Mouse (Mus musculus): ENCODE measurements around the gene Dot1l. TPM values are rescaled to one million over a fixed set of nuclear protein-coding genes. Genes with fewer than 3 reads are reported as not detected.

Dot1l gene
- polyA plus RNA-seq, 1 experiment: 55.1 TPM

DNA sequence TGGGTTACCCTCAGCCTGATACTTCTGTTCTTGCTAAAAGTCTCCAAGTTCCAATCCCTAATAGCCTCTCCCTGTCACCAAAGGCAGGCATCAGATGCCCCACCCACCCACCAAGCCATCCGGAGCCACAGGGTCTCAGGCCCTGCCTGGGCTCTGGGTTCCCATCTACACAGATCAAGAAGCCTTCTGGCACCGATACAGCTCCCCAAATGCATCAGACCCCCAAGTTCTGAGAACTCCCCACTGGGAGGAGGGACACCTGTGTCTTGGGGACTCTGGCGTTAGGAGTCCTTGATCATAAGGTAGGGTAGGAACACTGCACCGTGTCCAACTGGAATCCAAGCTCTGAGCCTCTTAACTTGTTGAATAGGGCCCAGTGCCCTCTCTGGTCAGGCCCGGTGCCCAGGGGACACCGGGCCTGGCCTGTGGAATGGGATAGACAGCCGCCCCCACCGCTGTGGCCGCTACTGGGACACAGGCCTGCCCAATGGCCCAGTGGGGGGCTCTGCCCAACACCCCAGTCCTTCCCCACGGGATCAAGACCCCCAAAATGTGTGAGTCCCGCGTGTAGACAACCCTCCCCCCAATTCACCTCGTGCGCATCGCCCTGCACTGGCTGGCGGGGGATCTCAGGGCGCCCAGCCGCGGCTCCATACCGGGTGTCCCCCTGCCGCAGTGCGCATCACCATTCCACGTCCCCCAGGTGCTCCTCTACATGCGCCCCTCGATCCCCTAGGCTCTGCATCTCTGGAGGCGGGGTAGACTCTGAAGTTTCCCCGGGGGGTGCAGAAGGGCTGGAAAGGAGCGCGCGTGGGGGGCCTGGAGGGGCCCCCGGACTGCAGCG lies 88.3 kb downstream of the Dot1l start:
- no peak overlapping the region for H3K4me3 ChIP-seq (replicated peaks; ENCODE audit: control insufficient read depth, low read depth, low read length)
- H3K4me1 ChIP-seq (ENCODE audit: control insufficient read depth, insufficient read depth, low read length): no peaks in the 10 kb centered on the region
- no peak overlapping the region for H3K27ac ChIP-seq (ENCODE audit: control insufficient read depth, insufficient read depth, low read depth, low read length, poor library complexity)
- WGBS: 13% methylated on average over 32 of the region's 32 CpGs
- TF ChIP-seq CTCF (IDR thresholded peaks at IDR 0.05; ENCODE audit: control insufficient read depth, insufficient read depth, low read length): no peak
- no peak for TF ChIP-seq POLR2A (IDR thresholded peaks at IDR 0.05; ENCODE audit: borderline replicate concordance, control insufficient read depth, low read depth, low read length)

DNA sequence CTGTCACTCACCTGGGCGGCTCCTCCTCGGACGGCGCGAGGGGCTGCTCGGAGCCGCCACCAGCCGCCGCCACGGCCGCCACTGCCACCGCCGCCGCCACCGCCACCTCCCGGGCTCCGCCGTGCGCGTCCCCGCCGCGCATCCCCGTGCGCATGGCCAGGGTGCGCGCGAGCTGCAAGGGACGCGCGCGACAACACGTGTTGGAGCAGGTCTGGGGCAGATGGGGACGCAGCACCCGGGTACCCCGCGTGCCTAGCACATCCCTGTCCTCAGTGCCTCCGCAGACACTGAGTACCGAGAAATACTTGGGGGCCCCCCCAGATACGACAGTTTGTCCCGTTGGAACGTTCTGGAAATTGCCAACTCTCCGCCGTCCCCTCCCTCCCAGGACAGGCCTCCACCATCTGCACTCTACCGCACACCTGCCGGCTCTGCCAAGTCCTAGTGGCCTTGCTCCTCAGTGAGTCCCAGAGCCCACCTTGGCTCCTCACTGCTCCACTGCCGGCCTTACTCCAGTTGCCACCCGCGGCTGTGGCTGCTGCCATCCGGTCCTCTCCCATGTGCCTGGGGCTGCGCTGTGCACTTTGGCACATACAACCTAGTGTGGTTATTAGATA lies 89.0 kb downstream of the Dot1l start, which contains the start of gene Lingo3:
Gene Lingo3, minus strand, starts transcription at position 109 of the 617 bp plus-strand sequence.
- Histone ChIP-seq H3K27ac (ENCODE audit: control insufficient read depth, insufficient read depth, low read depth, low read length, poor library complexity) (no peak within 1 kb of the TSS; the same call in 1 of the 2 replicates), H3K4me3 (replicated peaks; ENCODE audit: control insufficient read depth, low read depth, low read length) (no peak within 1 kb of the TSS), H3K4me1 (ENCODE audit: control insufficient read depth, insufficient read depth, low read length) (no peaks in the 10 kb centered on the region)
- 5% methylated on average over 51 of the region's 51 CpGs for WGBS
- TF ChIP-seq POLR2A (IDR thresholded peaks at IDR 0.05; ENCODE audit: borderline replicate concordance, control insufficient read depth, low read depth, low read length) (no peak), CTCF (IDR thresholded peaks at IDR 0.05; ENCODE audit: control insufficient read depth, insufficient read depth, low read length) (no peak)

Other genes starting within 250 kb of the Dot1l start
- not detected in 2 replicates for gene Atp8b3, start 216.1 kb upstream of the Dot1l start, polyA plus RNA-seq (2011; ENCODE audit: insufficient read depth, insufficient read length, low replicate concordance, missing spikeins)
- gene Rexo1, start 193.6 kb upstream of the Dot1l start, polyA plus RNA-seq (2011; ENCODE audit: insufficient read depth, insufficient read length, low replicate concordance, missing spikeins): 46.3 and 55.3 TPM in 2 replicates
- gene Klf16, start 177.9 kb upstream of the Dot1l start, polyA plus RNA-seq (2011; ENCODE audit: insufficient read depth, insufficient read length, low replicate concordance, missing spikeins): 13.4 and 18.6 TPM in 2 replicates
- 44.4 and 53.1 TPM in 2 replicates for gene Abhd17a, start 164.9 kb upstream of the Dot1l start, polyA plus RNA-seq (2011; ENCODE audit: insufficient read depth, insufficient read length, low replicate concordance, missing spikeins)
- 12.9 and 17.2 TPM in 2 replicates for gene Scamp4, start 152.3 kb upstream of the Dot1l start, polyA plus RNA-seq (2011; ENCODE audit: insufficient read depth, insufficient read length, low replicate concordance, missing spikeins)
- gene Adat3, start 152.3 kb upstream of the Dot1l start, polyA plus RNA-seq (2011; ENCODE audit: insufficient read depth, insufficient read length, low replicate concordance, missing spikeins): 2.2 and 3.2 TPM in 2 replicates
- gene Gm49322, start 149.2 kb upstream of the Dot1l start, polyA plus RNA-seq (2011; ENCODE audit: insufficient read depth, insufficient read length, low replicate concordance, missing spikeins): 2.0 and 2.4 TPM in 2 replicates
- gene Csnk1g2, start 132.4 kb upstream of the Dot1l start, polyA plus RNA-seq (2011; ENCODE audit: insufficient read depth, insufficient read length, low replicate concordance, missing spikeins): 49.9 and 75.2 TPM in 2 replicates
- 7.0 and 22.1 TPM in 2 replicates for gene Btbd2, start 98.1 kb upstream of the Dot1l start, polyA plus RNA-seq (2011; ENCODE audit: insufficient read depth, insufficient read length, low replicate concordance, missing spikeins)
- 70.5 and 89.6 TPM in 2 replicates for gene Mknk2, start 77.1 kb upstream of the Dot1l start, polyA plus RNA-seq (2011; ENCODE audit: insufficient read depth, insufficient read length, low replicate concordance, missing spikeins)
- 16.3 and 45.8 TPM in 2 replicates for gene Mob3a, start 53.2 kb upstream of the Dot1l start, polyA plus RNA-seq (2011; ENCODE audit: insufficient read depth, insufficient read length, low replicate concordance, missing spikeins)
- gene Izumo4, start 53.0 kb upstream of the Dot1l start, polyA plus RNA-seq (2011; ENCODE audit: insufficient read depth, insufficient read length, low replicate concordance, missing spikeins): 22.9 and 33.3 TPM in 2 replicates
- 35.9 and 68.0 TPM in 2 replicates for gene Ap3d1, start 12.9 kb upstream of the Dot1l start, polyA plus RNA-seq (2011; ENCODE audit: insufficient read depth, insufficient read length, low replicate concordance, missing spikeins)
- gene Sf3a2, start 43.0 kb downstream of the Dot1l start, polyA plus RNA-seq (2011; ENCODE audit: insufficient read depth, insufficient read length, low replicate concordance, missing spikeins): 26.5 and 34.5 TPM in 2 replicates
- gene Plekhj1, start 43.4 kb downstream of the Dot1l start, polyA plus RNA-seq (2011; ENCODE audit: insufficient read depth, insufficient read length, low replicate concordance, missing spikeins): 123 and 186 TPM in 2 replicates
- 3.0 TPM in 1 of 2 replicates, not detected in the other for gene Amh, start 50.0 kb downstream of the Dot1l start, polyA plus RNA-seq (2011; ENCODE audit: insufficient read depth, insufficient read length, low replicate concordance, missing spikeins)
- gene Jsrp1, start 58.3 kb downstream of the Dot1l start, polyA plus RNA-seq (2011; ENCODE audit: insufficient read depth, insufficient read length, low replicate concordance, missing spikeins): 1.4 TPM in 1 of 2 replicates, not detected in the other
- 672 and 986 TPM in 2 replicates for gene Oaz1, start 71.5 kb downstream of the Dot1l start, polyA plus RNA-seq (2011; ENCODE audit: insufficient read depth, insufficient read length, low replicate concordance, missing spikeins)
- not detected in 2 replicates for gene Lingo3, start 88.8 kb downstream of the Dot1l start, polyA plus RNA-seq (2011; ENCODE audit: insufficient read depth, insufficient read length, low replicate concordance, missing spikeins)
- 114 and 136 TPM in 2 replicates for gene Lsm7, start 100.0 kb downstream of the Dot1l start, polyA plus RNA-seq (2011; ENCODE audit: insufficient read depth, insufficient read length, low replicate concordance, missing spikeins)
- 68.6 and 109 TPM in 2 replicates for gene Sppl2b, start 100.1 kb downstream of the Dot1l start, polyA plus RNA-seq (2011; ENCODE audit: insufficient read depth, insufficient read length, low replicate concordance, missing spikeins)
- gene Tmprss9, start 116.6 kb downstream of the Dot1l start, polyA plus RNA-seq (2011; ENCODE audit: insufficient read depth, insufficient read length, low replicate concordance, missing spikeins): not detected in 2 replicates
- gene Timm13, start 145.8 kb downstream of the Dot1l start, polyA plus RNA-seq (2011; ENCODE audit: insufficient read depth, insufficient read length, low replicate concordance, missing spikeins): 78.1 and 118 TPM in 2 replicates
- 10.7 and 29.8 TPM in 2 replicates for gene Lmnb2, start 163.0 kb downstream of the Dot1l start, polyA plus RNA-seq (2011; ENCODE audit: insufficient read depth, insufficient read length, low replicate concordance, missing spikeins)
- 6.3 and 17.9 TPM in 2 replicates for gene Gadd45b, start 174.9 kb downstream of the Dot1l start, polyA plus RNA-seq (2011; ENCODE audit: insufficient read depth, insufficient read length, low replicate concordance, missing spikeins)

All from bone marrow, adult 2 months (tissue).